Mouse (Mus musculus): ENCODE data around the gene Tubb2a. TPM values are rescaled to one million over a fixed set of nuclear protein-coding genes. Genes with fewer than 3 reads are reported as not detected.
A peak's percentile ranks its signal among the peaks of the same experiment; 100 is the strongest.

Gene Tubb2a
- polyA plus RNA-seq, 1 experiment from 2014 or later = 960 TPM

GRCm38 (mm10) chr13:34045511-34046249, 32.1 kb downstream of the Tubb2a start:
- H3K9ac ChIP-seq = no peak overlapping the region
- peak; percentile 55 for ATAC-seq (ENCODE audit: low FRiP score, low read depth)
- H3K36me3 ChIP-seq = peaks cover 6% of the 10 kb centered on the region
- H3K9me3 ChIP-seq = no peaks in the 10 kb centered on the region
- H3K4me2 ChIP-seq (replicated peaks) = no peak overlapping the region
- H3K4me3 ChIP-seq = no peak overlapping the region
- H3K27ac ChIP-seq = no peak overlapping the region
- 68% methylated on average over 5 of the region's 5 CpGs for WGBS
- H3K27me3 ChIP-seq (replicated peaks) = no peaks in the 10 kb centered on the region
- H3K4me1 ChIP-seq = no peaks in the 10 kb centered on the region

- no peaks in the 10 kb centered on the region for H3K4me1 ChIP-seq
- 82% methylated on average over 7 of the region's 7 CpGs for WGBS
These were observed 34.0 kb downstream of the Tubb2a start for GRCm38 (mm10) chr13:34043716-34044393.

GRCm38 (mm10) chr13:34040091-34040490, 37.7 kb downstream of the Tubb2a start:
- WGBS = 98% methylated on average over 3 of the region's 3 CpGs
- Histone ChIP-seq H3K9ac (no peak overlapping the region), H3K4me3 (no peak overlapping the region)

More at GRCm38 (mm10) chr13:34043716-34044393, 34.0 kb downstream of the Tubb2a start:
- no peak overlapping the region for H3K4me2 ChIP-seq (replicated peaks)
- H3K4me3 ChIP-seq = no peak overlapping the region
- H3K9ac ChIP-seq = no peak overlapping the region
- H3K27ac ChIP-seq = no peak overlapping the region
- peaks cover 9% of the 10 kb centered on the region for H3K36me3 ChIP-seq
- no peaks in the 10 kb centered on the region for H3K27me3 ChIP-seq (replicated peaks)
- H3K9me3 ChIP-seq = no peaks in the 10 kb centered on the region; the same call in 1 of the 2 replicates
- ATAC-seq (ENCODE audit: low FRiP score, low read depth) = no peak

DNA sequence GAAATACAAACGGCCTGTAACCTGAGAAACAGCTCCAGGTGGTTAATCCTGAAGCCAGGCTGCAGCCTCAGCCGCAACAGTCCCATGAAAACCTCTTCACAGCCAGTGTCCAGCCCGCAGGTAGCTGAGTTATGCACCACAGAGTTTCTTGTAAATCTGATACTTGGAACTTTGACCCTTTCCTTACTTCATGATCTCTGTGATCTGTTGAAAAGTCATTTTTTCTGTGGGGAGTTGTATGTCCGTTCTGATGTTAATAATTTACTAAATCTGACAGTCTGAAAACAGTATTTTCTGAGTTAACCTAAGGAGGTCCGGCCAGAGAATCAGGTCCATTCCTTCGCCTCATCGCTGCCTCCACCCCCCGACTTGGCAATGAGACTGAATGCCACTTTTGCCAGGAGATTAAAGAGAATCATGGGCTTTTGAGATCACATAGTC, 38.9 kb downstream of the Tubb2a start:
- H3K4me3 ChIP-seq = no peak overlapping the region
- no peaks in the 10 kb centered on the region; the same call in 1 of the 2 replicates for H3K9me3 ChIP-seq
- peak overlapping the region; percentile 76 for H3K4me2 ChIP-seq (replicated peaks)
- H3K36me3 ChIP-seq = peaks cover 3% of the 10 kb centered on the region; the same call in 1 of the 2 replicates
- no peak overlapping the region for H3K9ac ChIP-seq
- H3K4me1 ChIP-seq = peaks cover 6% of the 10 kb centered on the region
- no peak overlapping the region for H3K27ac ChIP-seq
- no peaks in the 10 kb centered on the region for H3K27me3 ChIP-seq (replicated peaks)
- ATAC-seq (ENCODE audit: low FRiP score, low read depth) = no peak
- WGBS = 48% methylated on average over 8 of the region's 8 CpGs

More at GRCm38 (mm10) chr13:34040091-34040490, 37.7 kb downstream of the Tubb2a start:
- H3K4me2 ChIP-seq (replicated peaks) = no peak overlapping the region
- no peak overlapping the region for H3K27ac ChIP-seq
- H3K27me3 ChIP-seq (replicated peaks) = no peaks in the 10 kb centered on the region
- peaks cover 3% of the 10 kb centered on the region; the same call in 1 of the 2 replicates for H3K36me3 ChIP-seq
- ATAC-seq (ENCODE audit: low FRiP score, low read depth) = no peak
- H3K9me3 ChIP-seq = no peaks in the 10 kb centered on the region; the same call in 1 of the 2 replicates
- H3K4me1 ChIP-seq = peaks cover 6% of the 10 kb centered on the region

DNA sequence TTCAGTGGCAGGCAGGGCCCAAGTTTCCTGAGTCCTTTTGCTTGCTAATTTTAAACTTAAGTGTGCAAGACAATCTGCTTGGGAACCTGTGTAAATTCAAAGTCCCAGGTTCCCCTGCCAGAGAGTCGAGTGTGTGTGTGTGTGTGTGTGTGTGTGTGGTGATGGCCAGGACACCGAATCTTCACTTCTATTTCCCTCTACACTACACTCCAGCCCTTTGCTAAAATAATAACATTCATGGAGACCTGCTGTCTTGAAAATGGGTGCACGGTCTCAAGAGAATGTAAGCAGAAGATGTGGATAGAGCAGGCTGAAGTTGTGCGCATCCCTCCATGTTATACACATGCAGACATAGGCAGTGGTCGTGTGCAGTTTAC, 39.8 kb downstream of the Tubb2a start:
- 47% methylated on average over 5 of the region's 5 CpGs for whole genome bisulfite sequencing

DNA sequence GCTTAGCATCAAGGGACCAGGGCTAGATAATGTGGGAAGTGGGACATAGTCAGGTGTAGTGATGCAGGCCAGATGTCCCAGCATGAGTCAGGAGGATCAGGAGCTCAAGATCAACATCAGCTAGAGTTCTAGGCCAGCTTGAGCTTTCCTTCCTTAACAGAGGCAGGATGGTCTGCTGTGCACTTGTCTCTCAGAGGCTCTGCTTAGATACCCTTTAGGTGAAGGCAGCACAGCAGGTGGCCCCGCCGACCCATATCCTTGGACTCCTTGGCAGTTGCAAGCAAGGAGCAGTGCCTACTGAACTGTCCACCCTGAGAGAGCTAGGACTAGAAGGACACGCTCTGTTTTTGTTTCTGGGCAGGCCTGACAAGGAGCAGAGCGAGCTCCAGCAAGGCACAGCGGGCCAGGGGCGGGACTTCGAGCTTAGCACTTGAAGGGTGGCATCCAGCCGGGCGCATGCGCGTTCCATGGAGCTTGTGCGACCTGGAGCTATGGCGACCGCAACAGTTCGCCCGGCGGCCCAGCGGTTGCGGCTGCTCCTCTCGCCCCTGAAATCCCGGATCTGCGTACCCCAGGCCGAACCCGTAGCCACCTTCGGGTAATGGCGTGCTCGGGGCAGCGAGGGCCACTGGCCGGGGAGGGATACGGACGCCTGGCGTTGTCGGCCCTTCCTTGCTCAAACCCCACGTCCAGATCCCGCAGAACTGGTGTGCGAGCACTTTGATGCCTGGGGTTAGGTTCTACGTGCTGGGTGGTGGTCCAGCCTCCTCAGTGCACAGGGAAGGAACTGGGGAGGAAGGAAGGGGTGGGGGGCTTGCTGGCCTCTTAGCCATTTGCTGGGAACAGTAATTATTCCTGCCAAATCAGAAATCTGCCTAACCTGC, 40.4 kb downstream of the Tubb2a start, which contains the start of gene Bphl:
Bphl (plus strand) TSS at position 426 of the 884 bp plus-strand sequence.
- peak within 1 kb of the TSS; percentile 76 for H3K4me2 ChIP-seq (replicated peaks)
- peak within 1 kb of the TSS; percentile 88 for H3K9ac ChIP-seq
- no peaks in the 10 kb centered on the region; the same call in 1 of the 2 replicates for H3K9me3 ChIP-seq
- H3K27me3 ChIP-seq (replicated peaks) = no peaks in the 10 kb centered on the region
- peak; percentile 94 for ATAC-seq (ENCODE audit: low FRiP score, low read depth)
- H3K27ac ChIP-seq = peak within 1 kb of the TSS; percentile 70
- under 1% methylated on average over 37 of the region's 37 CpGs for WGBS
- peaks cover 6% of the 10 kb centered on the region for H3K4me1 ChIP-seq
- H3K4me3 ChIP-seq = peak within 1 kb of the TSS; percentile 68
- peaks cover 7% of the 10 kb centered on the region for H3K36me3 ChIP-seq

More for the DNA sequence above, 39.8 kb downstream of the Tubb2a start:
- peak; percentile 21; the same call in 1 of the 2 replicates for ATAC-seq (ENCODE audit: low FRiP score, low read depth)
- H3K9me3 ChIP-seq = no peaks in the 10 kb centered on the region; the same call in 1 of the 2 replicates
- H3K4me1 ChIP-seq = peaks cover 6% of the 10 kb centered on the region
- peak overlapping the region; percentile 76 for H3K4me2 ChIP-seq (replicated peaks)
- H3K27me3 ChIP-seq (replicated peaks) = no peaks in the 10 kb centered on the region
- H3K27ac ChIP-seq = peak overlapping the region; percentile 70; the same call in 1 of the 2 replicates
- H3K4me3 ChIP-seq = peak overlapping the region; percentile 68
- peaks cover 3% of the 10 kb centered on the region for H3K36me3 ChIP-seq
- H3K9ac ChIP-seq = peak overlapping the region; percentile 88

DNA sequence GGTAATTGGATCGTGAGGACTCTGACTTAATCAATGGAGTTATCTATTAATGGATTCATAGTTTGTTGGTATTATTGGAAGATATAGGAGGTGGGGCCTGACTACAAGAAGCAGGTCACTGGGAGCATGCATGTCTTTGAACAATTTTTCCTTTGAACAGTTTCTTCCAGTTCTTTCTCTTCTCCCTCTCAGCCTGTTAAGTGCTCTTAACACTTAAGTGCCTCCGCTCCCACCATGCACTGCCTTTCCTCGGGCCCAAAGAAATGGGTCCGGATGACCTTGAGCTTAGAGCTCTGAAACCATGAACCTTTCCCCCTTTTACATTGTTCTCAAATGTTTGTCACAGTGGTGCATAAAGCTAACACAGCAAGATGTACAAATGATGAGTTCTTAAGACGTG, 41.1 kb downstream of the Tubb2a start:
- Histone ChIP-seq H3K36me3 (peaks cover 9% of the 10 kb centered on the region), H3K27ac (no peak overlapping the region), H3K4me2 (replicated peaks) (no peak overlapping the region), H3K9ac (no peak overlapping the region), H3K4me1 (peaks cover 6% of the 10 kb centered on the region), H3K4me3 (no peak overlapping the region), H3K27me3 (replicated peaks) (no peaks in the 10 kb centered on the region), H3K9me3 (no peaks in the 10 kb centered on the region; the same call in 1 of the 2 replicates)
- ATAC-seq (ENCODE audit: low FRiP score, low read depth) = 0 out of 2 replicates have a peak, but pooled peaks have one; percentile 3
- whole genome bisulfite sequencing = 87% methylated on average over 5 of the region's 5 CpGs

- 90% methylated on average over 3 of the region's 3 CpGs for WGBS
These were observed 42.4 kb downstream of the Tubb2a start for GRCm38 (mm10) chr13:34035424-34035823.

GRCm38 (mm10) chr13:34032041-34032440, 45.8 kb downstream of the Tubb2a start:
- H3K9ac ChIP-seq = no peak overlapping the region
- H3K4me3 ChIP-seq = no peak overlapping the region
- ATAC-seq (ENCODE audit: low FRiP score, low read depth) = no peak
- no peak overlapping the region for H3K4me2 ChIP-seq (replicated peaks)
- WGBS = 72% methylated on average over 2 of the region's 2 CpGs
- no peaks in the 10 kb centered on the region for H3K27me3 ChIP-seq (replicated peaks)
- H3K9me3 ChIP-seq = no peaks in the 10 kb centered on the region
- no peaks in the 10 kb centered on the region for H3K4me1 ChIP-seq
- H3K27ac ChIP-seq = no peak overlapping the region
- peaks cover 6% of the 10 kb centered on the region for H3K36me3 ChIP-seq

More at GRCm38 (mm10) chr13:34035424-34035823, 42.4 kb downstream of the Tubb2a start:
- H3K4me3 ChIP-seq = no peak overlapping the region
- H3K9ac ChIP-seq = no peak overlapping the region
- H3K36me3 ChIP-seq = peaks cover 9% of the 10 kb centered on the region
- no peak for ATAC-seq (ENCODE audit: low FRiP score, low read depth)
- H3K9me3 ChIP-seq = no peaks in the 10 kb centered on the region; the same call in 1 of the 2 replicates
- no peak overlapping the region for H3K27ac ChIP-seq
- no peak overlapping the region for H3K4me2 ChIP-seq (replicated peaks)
- no peaks in the 10 kb centered on the region for H3K27me3 ChIP-seq (replicated peaks)
- H3K4me1 ChIP-seq = peaks cover 6% of the 10 kb centered on the region
